Mouse (Mus musculus) stomach, postnatal 0 days (tissue): ENCODE results near the gene Sema5a. TPM values are rescaled to one million over a fixed set of nuclear protein-coding genes. Genes with fewer than 3 reads are reported as not detected.

ENCODE experiments used
- ATAC-seq: fragments of 200-750 bp; cut with Nextera tagmentation; 2 replicates; pipeline ENCODE4 v1.8.0; 2017; ENCODE audit not compliant: low FRiP score, low TSS enrichment
- DNase-seq: peaks from one replicate; pipeline ENCODE4 v3.0.0-alpha.2; 2016; ENCODE audit warnings: low spot score
- H3K27ac ChIP-seq: fragments of 300-500 bp; sonication (generic); replicated peaks from 2 replicates; pipeline ENCODE4 v1.5.1; 2014; ENCODE audit warnings: mild to moderate bottlenecking, control low read depth
- H3K27me3 ChIP-seq: fragments of 300-500 bp; sonication (generic); 2 replicates; pipeline ENCODE4 v1.6.1; 2014; ENCODE audit warnings: low read length; ENCODE audit not compliant: control insufficient read depth, insufficient read depth
- H3K36me3 ChIP-seq: fragments of 300-500 bp; sonication (generic); 2 replicates; pipeline ENCODE4 v1.6.1; 2014; ENCODE audit warnings: low read length, mixed read lengths; ENCODE audit not compliant: control insufficient read depth, insufficient read depth
- H3K4me1 ChIP-seq: fragments of 300-500 bp; sonication (generic); replicated peaks from 2 replicates; pipeline ENCODE4 v1.6.1; 2014; ENCODE audit warnings: antibody characterized with exemption; ENCODE audit not compliant: control insufficient read depth, insufficient read depth
- H3K4me2 ChIP-seq: fragments of 300-500 bp; sonication (generic); replicated peaks from 2 replicates; pipeline ENCODE4 v1.6.1; 2014; ENCODE audit warnings: low read depth, mild to moderate bottlenecking, control low read depth, moderate library complexity
- H3K4me3 ChIP-seq: fragments of 300-500 bp; sonication (generic); 2 replicates; pipeline ENCODE4 v1.5.1; 2014; ENCODE audit warnings: low read depth, low read length, control low read depth
- H3K9ac ChIP-seq: fragments of 300-500 bp; sonication (generic); 2 replicates; pipeline ENCODE4 v1.6.1; 2014; ENCODE audit warnings: mild to moderate bottlenecking, low read length, control low read depth, mixed read lengths
- H3K9me3 ChIP-seq: fragments of 300-500 bp; sonication (generic); 2 replicates; pipeline ENCODE4 v1.6.1; 2016; ENCODE audit warnings: low read length; ENCODE audit not compliant: control insufficient read depth
- CTCF ChIP-seq: IDR thresholded peaks from 2 replicates; pipeline ENCODE4 v1.5.1; 2016; ENCODE audit warnings: antibody characterized with exemption, low read depth, mild to moderate bottlenecking, moderate library complexity
- EP300 ChIP-seq: optimal IDR thresholded peaks from 2 replicates; pipeline ENCODE3; 2016; ENCODE audit warnings: antibody characterized with exemption
- WGBS: fragments of 180-500 bp; shearing (Covaris S2); extraction: QIAGEN DNeasy Blood & Tissue Kit; methylation state at CpG from one replicate; pipeline ENCODE4 v1.1.7; 2014; 5-methylcytosine and 5-hydroxymethylcytosine counted together
- polyA plus RNA-seq: library from polyadenylated mRNA; unstranded; fragments of >200 nt; fragmentation: Nextera tagmentation; extraction: Ambion mirVana; gene quantifications from 2 replicates; pipeline ENCODE4 v1.2.1, GENCODE M21; 2015

The Sema5a gene
- polyA plus RNA-seq, 1 experiment from 2014 or later, result 5.5 TPM

GRCm38 (mm10) chr15:32423061-32423460 lies 178.5 kb downstream of the Sema5a start:
- H3K9me3 ChIP-seq, result no peaks in the 10 kb centered on the region
- no peak for ATAC-seq
- H3K4me3 ChIP-seq, result no peak overlapping the region
- no peaks in the 10 kb centered on the region for H3K36me3 ChIP-seq
- H3K27ac ChIP-seq, result no peak overlapping the region
- H3K9ac ChIP-seq, result no peak overlapping the region
- WGBS, result 69% methylated on average over 6 of the region's 6 CpGs
- no peak overlapping the region for H3K4me2 ChIP-seq
- H3K4me1 ChIP-seq, result no peaks in the 10 kb centered on the region
- H3K27me3 ChIP-seq, result no peaks in the 10 kb centered on the region
- DNase-seq, result no peak
- no peak for TF ChIP-seq CTCF
- no peak for TF ChIP-seq EP300

DNA sequence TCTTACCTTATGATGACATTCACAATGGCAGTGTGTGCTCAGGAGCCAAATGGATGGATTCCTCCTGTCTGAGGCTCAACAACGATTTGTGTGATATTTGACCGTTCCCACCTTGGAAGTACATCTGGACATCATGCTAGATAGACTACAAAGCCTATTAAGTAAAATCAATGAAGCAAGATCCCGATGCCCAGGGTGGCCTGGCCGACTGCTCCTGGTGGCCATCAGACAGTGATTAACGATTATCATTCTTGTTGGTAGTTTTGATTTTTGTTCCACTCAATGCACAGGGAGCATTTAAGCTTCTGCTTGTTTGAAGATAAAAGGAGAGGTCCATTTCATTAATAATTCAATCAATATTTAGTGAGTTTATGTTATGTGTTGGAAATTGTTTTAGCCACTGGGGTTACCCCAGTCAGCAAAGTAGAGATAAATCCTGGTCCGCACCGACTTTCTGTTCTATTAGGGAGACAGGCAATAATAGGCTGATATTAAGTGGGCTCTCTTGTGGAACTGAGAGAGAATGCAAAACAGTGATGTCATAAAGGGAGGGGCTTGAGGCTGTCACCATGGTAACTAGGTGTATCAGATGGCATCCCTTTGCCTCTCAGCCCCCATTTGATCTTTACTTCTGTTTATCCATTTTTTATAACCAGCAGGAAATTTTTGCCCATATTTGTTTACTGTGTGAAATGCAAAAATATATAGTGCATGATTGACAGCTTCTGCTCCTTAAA lies 182.7 kb downstream of the Sema5a start:
- 71% methylated on average over 7 of the region's 7 CpGs for WGBS
- H3K4me2 ChIP-seq, result no peak overlapping the region
- DNase-seq (no peak), ATAC-seq (no peak)
- no peaks in the 10 kb centered on the region for H3K4me1 ChIP-seq
- no peaks in the 10 kb centered on the region for H3K9me3 ChIP-seq
- TF ChIP-seq EP300 (no peak), CTCF (no peak)
- H3K27ac ChIP-seq, result no peak overlapping the region
- no peak overlapping the region for H3K9ac ChIP-seq
- H3K27me3 ChIP-seq, result no peaks in the 10 kb centered on the region
- H3K4me3 ChIP-seq, result no peak overlapping the region
- H3K36me3 ChIP-seq, result no peaks in the 10 kb centered on the region

DNA sequence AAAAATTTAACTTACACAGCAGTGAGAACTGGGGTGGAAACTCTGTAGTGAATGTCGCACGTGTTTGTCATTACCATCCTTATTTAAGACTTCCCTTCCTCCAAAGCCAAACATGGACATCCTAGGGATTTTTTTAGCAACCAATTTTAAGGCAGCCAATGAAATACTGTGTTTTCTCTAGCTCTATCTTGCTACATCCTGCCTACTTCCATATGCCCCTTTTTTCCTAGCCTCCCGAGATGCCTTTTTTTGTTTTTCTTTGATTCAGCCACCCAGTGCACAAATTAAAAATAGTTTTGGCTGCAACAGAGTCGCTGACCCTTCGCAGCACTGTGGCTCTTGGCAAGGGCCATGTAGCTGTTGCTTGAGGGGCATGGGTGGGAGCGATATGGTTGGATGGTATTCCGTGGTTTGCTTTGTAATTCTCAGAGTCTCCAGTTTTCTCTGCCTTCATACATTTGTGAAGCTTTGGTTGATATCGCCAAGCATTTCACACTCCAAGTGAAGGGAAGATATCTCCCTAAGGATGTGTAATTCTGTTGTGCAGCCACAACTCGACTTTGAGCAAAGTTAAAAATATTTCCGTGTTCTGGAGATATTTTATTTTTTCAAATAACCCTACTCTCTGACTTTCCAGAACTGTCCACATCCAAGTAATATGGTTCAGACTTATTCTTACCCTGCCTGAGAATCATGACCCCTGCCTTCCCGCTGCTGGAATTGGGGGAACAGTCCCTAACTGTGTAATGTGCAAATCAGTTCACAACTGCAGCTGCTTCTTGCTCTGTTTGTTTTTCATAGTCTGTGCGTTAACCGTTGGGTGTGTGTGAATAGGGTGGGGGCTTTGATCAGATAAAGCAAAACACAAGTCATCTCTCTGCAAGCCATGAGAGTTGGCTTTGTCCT lies 188.6 kb downstream of the Sema5a start:
- no peak overlapping the region for H3K4me2 ChIP-seq
- H3K9ac ChIP-seq, result no peak overlapping the region
- ATAC-seq (no peak), DNase-seq (no peak)
- H3K9me3 ChIP-seq, result no peaks in the 10 kb centered on the region
- TF ChIP-seq EP300 (no peak), CTCF (no peak)
- no peak overlapping the region for H3K4me3 ChIP-seq
- no peaks in the 10 kb centered on the region for H3K36me3 ChIP-seq
- no peaks in the 10 kb centered on the region for H3K4me1 ChIP-seq
- WGBS, result 64% methylated on average over 13 of the region's 13 CpGs
- no peaks in the 10 kb centered on the region for H3K27me3 ChIP-seq
- no peak overlapping the region for H3K27ac ChIP-seq

GRCm38 (mm10) chr15:32433833-32434155 lies 189.2 kb downstream of the Sema5a start:
- DNase-seq (no peak), ATAC-seq (no peak)
- TF ChIP-seq EP300, result no peak
- no peak for TF ChIP-seq CTCF
- H3K36me3 ChIP-seq, result no peaks in the 10 kb centered on the region
- no peaks in the 10 kb centered on the region for H3K9me3 ChIP-seq
- H3K9ac ChIP-seq, result no peak overlapping the region
- no peaks in the 10 kb centered on the region for H3K27me3 ChIP-seq
- H3K4me1 ChIP-seq, result no peaks in the 10 kb centered on the region
- no peak overlapping the region for H3K27ac ChIP-seq
- H3K4me2 ChIP-seq, result no peak overlapping the region
- no peak overlapping the region for H3K4me3 ChIP-seq

DNA sequence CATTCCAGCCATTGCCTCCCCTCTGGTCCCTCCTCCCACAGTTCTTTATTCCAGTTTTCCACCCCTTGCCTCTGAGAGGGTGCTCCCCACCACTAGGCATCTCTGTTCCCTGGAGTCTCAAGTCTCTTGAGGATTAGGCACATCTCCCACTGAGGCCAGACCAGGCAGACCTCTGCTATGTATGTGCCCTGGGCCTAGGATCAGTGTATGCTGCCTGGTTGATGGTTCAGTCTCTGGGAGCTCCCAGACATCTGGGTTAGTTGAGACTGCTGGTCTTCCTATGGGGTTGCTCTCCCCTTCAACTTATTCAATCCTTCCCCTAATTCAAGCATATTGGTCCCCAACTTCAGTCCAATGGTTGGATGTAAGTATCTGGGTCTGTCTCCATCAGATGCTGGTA lies 189.7 kb downstream of the Sema5a start:
- H3K27ac ChIP-seq, result no peak overlapping the region
- no peak for ATAC-seq
- no peak overlapping the region for H3K4me2 ChIP-seq
- H3K4me1 ChIP-seq, result no peaks in the 10 kb centered on the region
- DNase-seq, result no peak
- no peaks in the 10 kb centered on the region for H3K36me3 ChIP-seq
- no peak for TF ChIP-seq CTCF
- no peak for TF ChIP-seq EP300
- H3K4me3 ChIP-seq, result no peak overlapping the region
- H3K27me3 ChIP-seq, result no peaks in the 10 kb centered on the region
- H3K9me3 ChIP-seq, result no peaks in the 10 kb centered on the region
- H3K9ac ChIP-seq, result no peak overlapping the region

DNA sequence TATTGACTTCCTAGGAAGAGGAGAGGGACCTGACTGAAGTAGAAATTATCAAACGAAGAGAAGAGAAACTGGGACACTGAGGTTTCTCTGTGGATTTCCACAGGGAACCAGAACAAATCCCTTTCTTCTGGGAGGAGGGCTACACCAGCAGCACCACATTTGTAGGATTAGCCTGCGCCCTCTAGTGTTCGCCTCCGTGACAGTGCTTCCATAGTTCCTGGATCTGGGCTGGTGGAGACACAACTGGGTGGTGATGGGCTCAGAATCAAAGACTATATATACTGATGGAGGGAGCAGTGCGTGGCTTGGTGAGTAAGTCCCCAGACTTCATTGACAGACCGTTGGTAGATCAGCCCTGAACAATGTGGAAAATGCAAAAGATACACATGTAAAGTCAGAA lies 193.0 kb downstream of the Sema5a start:
- Histone ChIP-seq H3K4me2 (no peak overlapping the region), H3K36me3 (no peaks in the 10 kb centered on the region), H3K9me3 (no peaks in the 10 kb centered on the region), H3K9ac (no peak overlapping the region), H3K4me3 (no peak overlapping the region), H3K27ac (no peak overlapping the region), H3K4me1 (no peaks in the 10 kb centered on the region), H3K27me3 (no peaks in the 10 kb centered on the region)
- ATAC-seq, result no peak
- TF ChIP-seq CTCF (peak; percentile 86), EP300 (no peak)
- WGBS, result 28% methylated on average over 6 of the region's 6 CpGs
- peak; percentile 69 for DNase-seq
